Mouse (Mus musculus) MEL (cell line): ENCODE measurements around the gene St13. TPM values are rescaled to one million over a fixed set of nuclear protein-coding genes. Genes with fewer than 3 reads are reported as not detected.

Experiments used
- DNase-seq: peaks from one replicate; pipeline ENCODE4 v3.0.0; 2011; ENCODE audit warnings: low read depth, low spot score
- H3K27ac ChIP-seq: 2 replicates; pipeline ENCODE4 v1.5.1; 2012; ENCODE audit warnings: low read depth, mild to moderate bottlenecking, control low read depth, low read length, moderate library complexity; ENCODE audit not compliant: control insufficient read depth
- H3K27me3 ChIP-seq, 2 experiments: fragments of 150-350 bp in 1 of 2; sonication (generic) in 1 of 2; 2 replicates each; pipeline ENCODE4 v1.6.1; 2012; ENCODE audit warnings: low read length in 2 of 2, mild to moderate bottlenecking in 2 of 2, improper control_type of control experiment in 1 of 2, moderate library complexity in 1 of 2; ENCODE audit not compliant: insufficient read depth in 2 of 2, control insufficient read depth in 1 of 2
- H3K36me3 ChIP-seq, 2 experiments: 2 replicates each; pipeline ENCODE4 v1.6.1; 2012 to 2014; ENCODE audit warnings: low read length in 2 of 2, improper control_type of control experiment in 1 of 2, inconsistent platforms in 1 of 2, mild to moderate bottlenecking in 1 of 2; ENCODE audit not compliant: insufficient read depth in 2 of 2, control insufficient read depth in 1 of 2
- H3K4me1 ChIP-seq, 2 experiments: fragments of 150-350 bp in 1 of 2; sonication (generic) in 1 of 2; 2 replicates each; pipeline ENCODE4 v1.6.1; 2012; ENCODE audit warnings: low read length in 2 of 2, improper control_type of control experiment in 1 of 2, mild to moderate bottlenecking in 1 of 2; ENCODE audit not compliant: insufficient read depth in 2 of 2, control insufficient read depth in 1 of 2
- H3K4me3 ChIP-seq, 2 experiments: fragments of 150-350 bp in 1 of 2; sonication (generic) in 1 of 2; 2 replicates each; pipeline ENCODE4 v1.5.1; 2012; ENCODE audit warnings: low read depth in 2 of 2, low read length in 2 of 2, mild to moderate bottlenecking in 2 of 2, moderate library complexity in 2 of 2, control low read depth in 1 of 2, improper control_type of control experiment in 1 of 2; ENCODE audit not compliant: control insufficient read depth in 1 of 2, insufficient read depth in 1 of 2
- H3K79me2 ChIP-seq: 2 replicates; pipeline ENCODE4 v1.6.1; 2012; ENCODE audit warnings: mild to moderate bottlenecking, low read length, moderate library complexity; ENCODE audit not compliant: control insufficient read depth, poor library complexity, insufficient read depth
- H3K9ac ChIP-seq: 2 replicates; pipeline ENCODE4 v1.6.1; 2012; ENCODE audit warnings: low read depth, mild to moderate bottlenecking, control low read depth, low read length, moderate library complexity; ENCODE audit not compliant: control insufficient read depth, poor library complexity, severe bottlenecking
- H3K9me3 ChIP-seq: fragments of 150-350 bp; sonication (generic); replicated peaks from 2 replicates; pipeline ENCODE4 v1.6.1; 2012; ENCODE audit warnings: mild to moderate bottlenecking, low read length, improper control_type of control experiment, moderate library complexity; ENCODE audit not compliant: insufficient read depth
- BHLHE40 ChIP-seq: IDR thresholded peaks from 2 replicates; pipeline ENCODE4 v1.6.1; 2012; ENCODE audit warnings: low read depth, mild to moderate bottlenecking, inconsistent platforms, low read length, improper control_type of control experiment, borderline replicate concordance
- CHD2 ChIP-seq: IDR thresholded peaks from 2 replicates; pipeline ENCODE4 v1.6.1; 2011; ENCODE audit warnings: low read length, improper control_type of control experiment
- E2F4 ChIP-seq: IDR thresholded peaks from 2 replicates; pipeline ENCODE4 v1.6.1; 2011; ENCODE audit warnings: low read depth, low read length, improper control_type of control experiment, borderline replicate concordance
- EP300 ChIP-seq, 2 experiments: IDR thresholded peaks; 2 replicates each; pipeline ENCODE4 v1.6.1; 2011; ENCODE audit warnings: improper control_type of control experiment in 2 of 2, low read length in 2 of 2, low read depth in 1 of 2, mild to moderate bottlenecking in 1 of 2
- GATA1 ChIP-seq: IDR thresholded peaks from 2 replicates; pipeline ENCODE4 v1.6.1; 2011; ENCODE audit warnings: low read depth, low read length, improper control_type of control experiment
- HCFC1 ChIP-seq: IDR thresholded peaks from 2 replicates; pipeline ENCODE4 v1.6.1; 2012; ENCODE audit warnings: low read depth, mild to moderate bottlenecking, inconsistent platforms, low read length, improper control_type of control experiment, moderate library complexity
- KAT2A ChIP-seq: conservative IDR thresholded peaks from 2 replicates; pipeline ENCODE4 v1.6.1; 2012; ENCODE audit warnings: low read depth, low read length, improper control_type of control experiment, inconsistent platforms
- MAFK ChIP-seq: IDR thresholded peaks from 2 replicates; pipeline ENCODE4 v1.6.1; 2011; ENCODE audit warnings: low read depth, mild to moderate bottlenecking, low read length, improper control_type of control experiment, borderline replicate concordance
- MAX ChIP-seq: IDR thresholded peaks from 2 replicates; pipeline ENCODE4 v1.6.1; 2011; ENCODE audit warnings: low read length, improper control_type of control experiment
- MAZ ChIP-seq: IDR thresholded peaks from 2 replicates; pipeline ENCODE4 v1.6.1; 2012; ENCODE audit warnings: low read depth, mild to moderate bottlenecking, inconsistent platforms, low read length, improper control_type of control experiment
- MYB ChIP-seq: IDR thresholded peaks from 2 replicates; pipeline ENCODE4 v1.6.1; 2011; ENCODE audit warnings: mild to moderate bottlenecking, low read depth, low read length, improper control_type of control experiment
- NELFE ChIP-seq: IDR thresholded peaks from 2 replicates; pipeline ENCODE4 v1.6.1; 2011; ENCODE audit warnings: low read depth, low read length, improper control_type of control experiment
- POLR2A ChIP-seq, 2 experiments: IDR thresholded peaks; 2 replicates each; pipeline ENCODE4 v1.6.1; 2011 to 2012; ENCODE audit warnings: low read length in 2 of 2, mild to moderate bottlenecking in 2 of 2, control low read depth in 1 of 2, improper control_type of control experiment in 1 of 2, low read depth in 1 of 2, moderate library complexity in 1 of 2; ENCODE audit not compliant: control insufficient read depth in 1 of 2, insufficient read depth in 1 of 2, poor library complexity in 1 of 2
- POLR2AphosphoS2 ChIP-seq: IDR thresholded peaks from 2 replicates; pipeline ENCODE4 v1.6.1; 2011; ENCODE audit warnings: low read length, improper control_type of control experiment
- RAD21 ChIP-seq: IDR thresholded peaks from 2 replicates; pipeline ENCODE4 v1.6.1; 2011; ENCODE audit warnings: mild to moderate bottlenecking, low read depth, low read length, improper control_type of control experiment
- SMC3 ChIP-seq: IDR thresholded peaks from 2 replicates; pipeline ENCODE4 v1.6.1; 2011; ENCODE audit warnings: low read depth, low read length, improper control_type of control experiment
- TAL1 ChIP-seq: IDR thresholded peaks from 2 replicates; pipeline ENCODE4 v1.6.1; 2012; ENCODE audit warnings: mild to moderate bottlenecking, inconsistent platforms, low read length, moderate library complexity, mixed read lengths
- TBP ChIP-seq: IDR thresholded peaks from 2 replicates; pipeline ENCODE4 v1.8.0; 2011; ENCODE audit warnings: low read depth, low read length, improper control_type of control experiment
- UBTF ChIP-seq: IDR thresholded peaks from 2 replicates; pipeline ENCODE4 v1.6.1; 2012; ENCODE audit warnings: low read depth, mild to moderate bottlenecking, inconsistent platforms, low read length, improper control_type of control experiment, moderate library complexity, borderline replicate concordance; ENCODE audit not compliant: insufficient read depth
- ZKSCAN1 ChIP-seq: IDR thresholded peaks from 2 replicates; pipeline ENCODE4 v1.6.1; 2012; ENCODE audit warnings: low read depth, mild to moderate bottlenecking, inconsistent platforms, low read length, improper control_type of control experiment, moderate library complexity
- ZMIZ1 ChIP-seq: IDR thresholded peaks from 2 replicates; pipeline ENCODE4 v1.6.1; 2012; ENCODE audit warnings: low read depth, mild to moderate bottlenecking, inconsistent platforms, low read length, improper control_type of control experiment, moderate library complexity
- ZNF384 ChIP-seq: IDR thresholded peaks from 2 replicates; pipeline ENCODE4 v1.6.1; 2012; ENCODE audit warnings: low read depth, mild to moderate bottlenecking, inconsistent platforms, low read length, improper control_type of control experiment
- polyA plus RNA-seq, 2 experiments: library from polyadenylated mRNA; stranded (reverse) in 1 of 2; unstranded in 1 of 2; fragments of >175 nt in 1 of 2; fragments of >200 nt in 1 of 2; gene quantifications; 2 replicates each; pipeline versions ENCODE4 v1.2.1 to v1.2.4; 2012; ENCODE audit warnings: low replicate concordance in 2 of 2, low read depth in 1 of 2; ENCODE audit not compliant: insufficient read length in 2 of 2, insufficient read depth in 1 of 2, missing spikeins in 1 of 2
- total RNA-seq: library from RNA; depleted of rRNA; stranded (reverse); fragments of 300-350 nt; gene quantifications from 2 replicates; pipeline ENCODE4 v1.2.3, GENCODE M21; 2012

The St13 gene
- total and polyA plus RNA-seq, 3 experiments = 191 to 423 TPM; not detected in 1

DNA sequence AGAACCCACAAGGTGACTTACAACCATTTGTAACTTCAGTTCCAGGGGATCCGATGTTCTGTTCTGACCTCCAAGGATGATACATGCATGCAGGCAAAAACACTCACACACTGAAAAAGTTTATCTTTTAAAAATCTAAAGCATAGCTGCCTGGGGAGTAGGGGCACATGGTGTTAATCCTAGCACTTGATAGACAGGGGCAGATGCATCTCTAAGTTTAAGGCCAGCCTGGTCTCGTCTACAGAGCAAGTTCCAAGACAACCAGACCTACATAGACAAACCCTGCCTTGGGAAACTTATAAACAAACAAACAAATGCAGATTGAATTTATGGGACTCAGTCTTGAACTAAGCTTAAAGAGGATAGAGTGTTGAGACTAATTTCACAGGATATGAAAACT is 21.0 kb downstream of the St13 start:
- Histone ChIP-seq H3K4me1 (no peaks in the 10 kb centered on the region), H3K79me2 (no peaks in the 10 kb centered on the region), H3K27ac (no peak overlapping the region), H3K27me3 (no peaks in the 10 kb centered on the region), H3K4me3 (no peak overlapping the region), H3K36me3 (peaks cover 4 to 44% of the 10 kb centered on the region in 2 experiments), H3K9ac (no peak overlapping the region), H3K9me3 (no peaks in the 10 kb centered on the region)
- TF ChIP-seq MAFK = no peak
- TF ChIP-seq UBTF = no peak
- no peak for TF ChIP-seq RAD21
- no peak for TF ChIP-seq KAT2A
- TF ChIP-seq SMC3 = no peak
- TF ChIP-seq POLR2AphosphoS2 = no peak
- TF ChIP-seq ZMIZ1 = no peak
- no peak for TF ChIP-seq HCFC1
- TF ChIP-seq POLR2A (IDR thresholded peaks at IDR 0.05; ENCODE audit: control insufficient read depth in 1 of 2, insufficient read depth in 1 of 2, low read depth in 1 of 2, low read length in 2 of 2, poor library complexity in 1 of 2) = no peak
- TF ChIP-seq ZKSCAN1 = no peak
- no peak for TF ChIP-seq TBP
- no peak for TF ChIP-seq BHLHE40
- TF ChIP-seq ZNF384 = no peak
- no peak for TF ChIP-seq TAL1
- TF ChIP-seq E2F4 = no peak
- no peak for TF ChIP-seq MYB
- no peak for TF ChIP-seq MAX
- TF ChIP-seq CHD2 = no peak
- TF ChIP-seq GATA1 = no peak
- no peak for DNase-seq

DNA sequence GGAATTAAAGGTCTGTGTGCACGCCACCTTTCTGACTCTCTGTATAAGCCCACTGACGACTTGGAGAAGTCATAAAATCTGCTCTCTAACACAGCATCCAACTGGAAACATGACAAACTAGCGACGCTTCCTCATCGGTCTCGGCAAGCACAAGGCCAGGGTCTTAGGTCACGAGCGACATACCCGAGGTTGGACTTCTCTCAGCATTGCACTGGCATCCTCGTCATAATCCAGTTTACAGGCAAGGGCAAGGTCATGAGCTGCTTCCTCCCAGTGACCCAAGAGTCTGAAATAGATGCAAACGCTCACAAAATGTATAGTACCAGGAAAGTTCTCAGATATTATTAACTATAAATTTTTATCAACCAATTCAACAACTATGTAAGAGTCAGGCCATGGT is 25.3 kb downstream of the St13 start:
- Histone ChIP-seq H3K27ac (no peak overlapping the region), H3K27me3 (no peaks in the 10 kb centered on the region), H3K9me3 (no peaks in the 10 kb centered on the region), H3K9ac (no peak overlapping the region), H3K4me1 (no peaks in the 10 kb centered on the region), H3K4me3 (no peak overlapping the region), H3K79me2 (no peaks in the 10 kb centered on the region), H3K36me3 (peaks cover 0 to 57% of the 10 kb centered on the region in 2 experiments; a peak in 2 of 4 replicates)
- TF ChIP-seq POLR2A (IDR thresholded peaks at IDR 0.05; ENCODE audit: control insufficient read depth in 1 of 2, insufficient read depth in 1 of 2, low read depth in 1 of 2, low read length in 2 of 2, poor library complexity in 1 of 2) = no peak
- no peak for TF ChIP-seq EP300 (IDR thresholded peaks at IDR 0.05; ENCODE audit: low read depth in 1 of 2, low read length in 2 of 2)
- no peak for TF ChIP-seq CHD2
- TF ChIP-seq GATA1 = no peak
- TF ChIP-seq MAZ = no peak
- TF ChIP-seq NELFE = no peak
- no peak for TF ChIP-seq MAFK
- no peak for TF ChIP-seq E2F4
- no peak for TF ChIP-seq KAT2A
- TF ChIP-seq RAD21 = no peak
- no peak for DNase-seq
